Mouse (Mus musculus): Measurements from ENCODE around the gene Nlgn2. TPM values are rescaled to one million over a fixed set of nuclear protein-coding genes. Genes with fewer than 3 reads are reported as not detected.

Gene Nlgn2
- total RNA-seq, 2 experiments from 2014 or later: 7.4 to 13.5 TPM

Other genes starting within 250 kb of the Nlgn2 start
Only the 30 nearest of the 42 such genes appear.
- gene Senp3, start 155.7 kb downstream of the Nlgn2 start, total RNA-seq (2014; fragmentation: Nextera tagmentation): 99.4 and 106 TPM in 2 replicates
- 95.6 and 98.9 TPM in 2 replicates for gene Senp3, start 155.7 kb downstream of the Nlgn2 start, total RNA-seq (2017)
- gene Tnfsf13, start 152.0 kb downstream of the Nlgn2 start, total RNA-seq (2014; fragmentation: Nextera tagmentation): 5.4 and 27.7 TPM in 2 replicates
- gene Tnfsf13, start 152.0 kb downstream of the Nlgn2 start, total RNA-seq (2017): 38.0 and 41.8 TPM in 2 replicates
- gene Tnfsf12, start 141.9 kb downstream of the Nlgn2 start, total RNA-seq (2014; fragmentation: Nextera tagmentation): 2.1 and 6.1 TPM in 2 replicates
- 0.46 and 1.6 TPM in 2 replicates for gene Tnfsf12, start 141.9 kb downstream of the Nlgn2 start, total RNA-seq (2017)
- gene Tnfsfm13, start 141.7 kb downstream of the Nlgn2 start, total RNA-seq (2014; fragmentation: Nextera tagmentation): 4.9 and 6.6 TPM in 2 replicates
- gene Tnfsfm13, start 141.7 kb downstream of the Nlgn2 start, total RNA-seq (2017): 3.6 and 6.1 TPM in 2 replicates
- 153 and 165 TPM in 2 replicates for gene Polr2a, start 79.1 kb downstream of the Nlgn2 start, total RNA-seq (2014; fragmentation: Nextera tagmentation)
- gene Polr2a, start 79.1 kb downstream of the Nlgn2 start, total RNA-seq (2017): 30.2 and 38.5 TPM in 2 replicates
- not detected in 2 replicates for gene Slc35g3, start 75.8 kb downstream of the Nlgn2 start, total RNA-seq (2014; fragmentation: Nextera tagmentation)
- not detected in 2 replicates for gene Slc35g3, start 75.8 kb downstream of the Nlgn2 start, total RNA-seq (2017)
- 1.8 and 2.1 TPM in 2 replicates for gene Zbtb4, start 71.9 kb downstream of the Nlgn2 start, total RNA-seq (2014; fragmentation: Nextera tagmentation)
- gene Zbtb4, start 71.9 kb downstream of the Nlgn2 start, total RNA-seq (2017): 0.26 and 0.43 TPM in 2 replicates
- not detected in 2 replicates for gene Chrnb1, start 41.8 kb downstream of the Nlgn2 start, total RNA-seq (2014; fragmentation: Nextera tagmentation)
- 0.82 TPM in 1 of 2 replicates, not detected in the other for gene Chrnb1, start 41.8 kb downstream of the Nlgn2 start, total RNA-seq (2017)
- 1.6 and 2.9 TPM in 2 replicates for gene Fgf11, start 35.9 kb downstream of the Nlgn2 start, total RNA-seq (2014; fragmentation: Nextera tagmentation)
- gene Fgf11, start 35.9 kb downstream of the Nlgn2 start, total RNA-seq (2017): not detected in 2 replicates
- gene Tmem102, start 32.2 kb downstream of the Nlgn2 start, total RNA-seq (2014; fragmentation: Nextera tagmentation): not detected in 2 replicates
- gene Tmem102, start 32.2 kb downstream of the Nlgn2 start, total RNA-seq (2017): not detected in 2 replicates
- gene Gm39566, start 22.5 kb downstream of the Nlgn2 start, total RNA-seq (2014; fragmentation: Nextera tagmentation): not detected in 2 replicates
- gene Gm39566, start 22.5 kb downstream of the Nlgn2 start, total RNA-seq (2017): not detected in 2 replicates
- gene Spem2, start 19.3 kb downstream of the Nlgn2 start, total RNA-seq (2014; fragmentation: Nextera tagmentation): not detected in 2 replicates
- not detected in 2 replicates for gene Spem2, start 19.3 kb downstream of the Nlgn2 start, total RNA-seq (2017)
- gene Spem1, start 15.6 kb downstream of the Nlgn2 start, total RNA-seq (2014; fragmentation: Nextera tagmentation): not detected in 2 replicates
- gene Spem1, start 15.6 kb downstream of the Nlgn2 start, total RNA-seq (2017): not detected in 2 replicates
- gene Tmem256, start 730 bp upstream of the Nlgn2 start, total RNA-seq (2014; fragmentation: Nextera tagmentation): 294 and 359 TPM in 2 replicates
- 118 and 164 TPM in 2 replicates for gene Tmem256, start 730 bp upstream of the Nlgn2 start, total RNA-seq (2017)
- 108 and 109 TPM in 2 replicates for gene Plscr3, start 8.6 kb upstream of the Nlgn2 start, total RNA-seq (2014; fragmentation: Nextera tagmentation)
- gene Plscr3, start 8.6 kb upstream of the Nlgn2 start, total RNA-seq (2017): 24.9 and 25.2 TPM in 2 replicates
- gene Tnk1, start 20.9 kb upstream of the Nlgn2 start, total RNA-seq (2014; fragmentation: Nextera tagmentation): 0.60 TPM in 1 of 2 replicates, not detected in the other
- gene Tnk1, start 20.9 kb upstream of the Nlgn2 start, total RNA-seq (2017): not detected in 2 replicates
- not detected in 2 replicates for gene Tmem95, start 40.2 kb upstream of the Nlgn2 start, total RNA-seq (2014; fragmentation: Nextera tagmentation)
- not detected in 2 replicates for gene Tmem95, start 40.2 kb upstream of the Nlgn2 start, total RNA-seq (2017)
- 0.41 and 4.2 TPM in 2 replicates for gene Kctd11, start 43.6 kb upstream of the Nlgn2 start, total RNA-seq (2014; fragmentation: Nextera tagmentation)
- 1.1 and 2.6 TPM in 2 replicates for gene Kctd11, start 43.6 kb upstream of the Nlgn2 start, total RNA-seq (2017)
- 52.4 and 65.1 TPM in 2 replicates for gene Acap1, start 57.8 kb upstream of the Nlgn2 start, total RNA-seq (2014; fragmentation: Nextera tagmentation)
- gene Acap1, start 57.8 kb upstream of the Nlgn2 start, total RNA-seq (2017): 47.0 and 50.7 TPM in 2 replicates
- 1.3 and 3.5 TPM in 2 replicates for gene 2810408A11Rik, start 63.2 kb upstream of the Nlgn2 start, total RNA-seq (2014; fragmentation: Nextera tagmentation)
- 3.6 and 6.4 TPM in 2 replicates for gene 2810408A11Rik, start 63.2 kb upstream of the Nlgn2 start, total RNA-seq (2017)
- 32.0 and 38.9 TPM in 2 replicates for gene Neurl4, start 63.3 kb upstream of the Nlgn2 start, total RNA-seq (2014; fragmentation: Nextera tagmentation)
- 20.7 and 27.5 TPM in 2 replicates for gene Neurl4, start 63.3 kb upstream of the Nlgn2 start, total RNA-seq (2017)
- 71.5 and 99.8 TPM in 2 replicates for gene Gps2, start 76.1 kb upstream of the Nlgn2 start, total RNA-seq (2014; fragmentation: Nextera tagmentation)
- 47.1 and 58.2 TPM in 2 replicates for gene Gps2, start 76.1 kb upstream of the Nlgn2 start, total RNA-seq (2017)
- 1,453 and 1,476 TPM in 2 replicates for gene Eif5a, start 84.2 kb upstream of the Nlgn2 start, total RNA-seq (2014; fragmentation: Nextera tagmentation)
- 890 and 976 TPM in 2 replicates for gene Eif5a, start 84.2 kb upstream of the Nlgn2 start, total RNA-seq (2017)
- not detected in 2 replicates for gene Ybx2, start 98.0 kb upstream of the Nlgn2 start, total RNA-seq (2014; fragmentation: Nextera tagmentation)
- gene Ybx2, start 98.0 kb upstream of the Nlgn2 start, total RNA-seq (2017): 2.1 TPM in 1 of 2 replicates, not detected in the other
- gene Slc2a4, start 110.4 kb upstream of the Nlgn2 start, total RNA-seq (2014; fragmentation: Nextera tagmentation): not detected in 2 replicates
- not detected in 2 replicates for gene Slc2a4, start 110.4 kb upstream of the Nlgn2 start, total RNA-seq (2017)
- not detected in 2 replicates for gene Cldn7, start 127.0 kb upstream of the Nlgn2 start, total RNA-seq (2014; fragmentation: Nextera tagmentation)
- not detected in 2 replicates for gene Cldn7, start 127.0 kb upstream of the Nlgn2 start, total RNA-seq (2017)
- gene Ctdnep1, start 143.4 kb upstream of the Nlgn2 start, total RNA-seq (2014; fragmentation: Nextera tagmentation): 191 and 254 TPM in 2 replicates
- gene Ctdnep1, start 143.4 kb upstream of the Nlgn2 start, total RNA-seq (2017): 19.3 and 23.8 TPM in 2 replicates
- 59.4 and 70.0 TPM in 2 replicates for gene Elp5, start 144.7 kb upstream of the Nlgn2 start, total RNA-seq (2014; fragmentation: Nextera tagmentation)
- 58.2 and 77.5 TPM in 2 replicates for gene Elp5, start 144.7 kb upstream of the Nlgn2 start, total RNA-seq (2017)
- gene Gabarap, start 153.4 kb upstream of the Nlgn2 start, total RNA-seq (2014; fragmentation: Nextera tagmentation): 288 and 367 TPM in 2 replicates
- 239 and 250 TPM in 2 replicates for gene Gabarap, start 153.4 kb upstream of the Nlgn2 start, total RNA-seq (2017)
- gene Phf23, start 158.0 kb upstream of the Nlgn2 start, total RNA-seq (2014; fragmentation: Nextera tagmentation): 41.7 and 45.8 TPM in 2 replicates
- gene Phf23, start 158.0 kb upstream of the Nlgn2 start, total RNA-seq (2017): 30.2 and 32.3 TPM in 2 replicates

Data from granulocyte monocyte progenitor cell, adult 5-6 weeks (primary cell).